Mouse (Mus musculus) hindbrain, embryonic 11.5 days (tissue): Measurements from ENCODE around the gene Mecr. TPM values are rescaled to one million over a fixed set of nuclear protein-coding genes. Genes with fewer than 3 reads are reported as not detected.
A peak's percentile ranks its signal among the peaks of the same experiment; 100 is the strongest.

ENCODE experiments used
- ATAC-seq: fragments of 200-750 bp; cut with Nextera tagmentation; 2 replicates; pipeline ENCODE4 v1.8.0; 2017; ENCODE audit warnings: mild to moderate bottlenecking, moderate TSS enrichment, moderate library complexity; ENCODE audit not compliant: low FRiP score
- DNase-seq: peaks from one replicate; pipeline ENCODE4 v3.0.0-alpha.2; 2015; ENCODE audit warnings: low spot score
- H3K27ac ChIP-seq: fragments of 300-500 bp; sonication (generic); 2 replicates; pipeline ENCODE4 v1.5.1; 2014; ENCODE audit warnings: mild to moderate bottlenecking, low read depth, low read length
- H3K27me3 ChIP-seq: fragments of 300-500 bp; sonication (generic); 2 replicates; pipeline ENCODE4 v1.6.1; 2014; ENCODE audit warnings: mild to moderate bottlenecking, low read length, moderate library complexity, mixed read lengths; ENCODE audit not compliant: control insufficient read depth, insufficient read depth
- H3K36me3 ChIP-seq: fragments of 300-500 bp; sonication (generic); 2 replicates; pipeline ENCODE4 v1.6.1; 2014; ENCODE audit warnings: mild to moderate bottlenecking, low read length, moderate library complexity, mixed read lengths; ENCODE audit not compliant: control insufficient read depth, insufficient read depth
- H3K4me1 ChIP-seq: fragments of 300-500 bp; sonication (generic); replicated peaks from 2 replicates; pipeline ENCODE4 v1.6.1; 2014; ENCODE audit warnings: low read length, mixed read lengths; ENCODE audit not compliant: control insufficient read depth, insufficient read depth
- H3K4me2 ChIP-seq: fragments of 300-500 bp; sonication (generic); replicated peaks from 2 replicates; pipeline ENCODE4 v1.6.1; 2014; ENCODE audit warnings: mild to moderate bottlenecking, low read depth, low read length
- H3K4me3 ChIP-seq: fragments of 300-500 bp; sonication (generic); 2 replicates; pipeline ENCODE4 v1.5.1; 2014; ENCODE audit warnings: low read depth, low read length
- H3K9ac ChIP-seq: fragments of 300-500 bp; sonication (generic); 2 replicates; pipeline ENCODE4 v1.6.1; 2014; ENCODE audit warnings: low read depth, low read length
- H3K9me3 ChIP-seq: fragments of 300-500 bp; sonication (generic); 2 replicates; pipeline ENCODE4 v1.6.1; 2016; ENCODE audit warnings: low read length; ENCODE audit not compliant: control insufficient read depth
- WGBS: fragments of 180-500 bp; shearing (Covaris S2); extraction: QIAGEN DNeasy Blood & Tissue Kit; methylation state at CpG from one replicate; pipeline ENCODE4 v1.1.7; 2014; 5-methylcytosine and 5-hydroxymethylcytosine counted together
- polyA plus RNA-seq: library from polyadenylated mRNA; unstranded; fragments of >200 nt; fragmentation: Nextera tagmentation; extraction: Ambion mirVana; gene quantifications from 2 replicates; pipeline ENCODE4 v1.2.1, GENCODE M21; 2014

Mecr gene
- polyA plus RNA-seq, 1 experiment from 2014 or later = 45.6 TPM

GRCm38 (mm10) chr4:131897109-131897508, 53.8 kb downstream of the Mecr start:
- no peaks in the 10 kb centered on the region for H3K4me1 ChIP-seq
- no peaks in the 10 kb centered on the region for H3K9me3 ChIP-seq
- no peak for ATAC-seq
- H3K27me3 ChIP-seq = no peaks in the 10 kb centered on the region
- no peak overlapping the region for H3K4me2 ChIP-seq
- no peak overlapping the region for H3K27ac ChIP-seq
- H3K36me3 ChIP-seq = peaks cover 34% of the 10 kb centered on the region
- WGBS = 97% methylated on average over 5 of the region's 5 CpGs
- no peak overlapping the region for H3K9ac ChIP-seq
- no peak for DNase-seq
- H3K4me3 ChIP-seq = no peak overlapping the region

- DNase-seq = no peak
- Histone ChIP-seq H3K27me3 (no peaks in the 10 kb centered on the region), H3K36me3 (peaks cover 34% of the 10 kb centered on the region), H3K4me1 (no peaks in the 10 kb centered on the region), H3K9ac (no peak overlapping the region), H3K4me3 (no peak overlapping the region), H3K27ac (no peak overlapping the region), H3K9me3 (no peaks in the 10 kb centered on the region), H3K4me2 (no peak overlapping the region)
- no peak for ATAC-seq
- WGBS = 98% methylated on average over 8 of the region's 8 CpGs
Measured at GRCm38 (mm10) chr4:131897787-131898186, 54.5 kb downstream of the Mecr start.

GRCm38 (mm10) chr4:131898503-131899179, 55.4 kb downstream of the Mecr start:
- Histone ChIP-seq H3K9me3 (no peaks in the 10 kb centered on the region), H3K27me3 (no peaks in the 10 kb centered on the region), H3K4me3 (no peak overlapping the region), H3K9ac (no peak overlapping the region), H3K4me1 (no peaks in the 10 kb centered on the region), H3K36me3 (peaks cover 34% of the 10 kb centered on the region), H3K4me2 (no peak overlapping the region), H3K27ac (no peak overlapping the region)
- DNase-seq (no peak), ATAC-seq (no peak)
- WGBS = 92% methylated on average over 12 of the region's 12 CpGs

- Histone ChIP-seq H3K4me2 (no peak overlapping the region), H3K4me3 (no peak overlapping the region), H3K27ac (no peak overlapping the region), H3K27me3 (no peaks in the 10 kb centered on the region), H3K4me1 (no peaks in the 10 kb centered on the region), H3K36me3 (peaks cover 30% of the 10 kb centered on the region), H3K9me3 (no peaks in the 10 kb centered on the region), H3K9ac (no peak overlapping the region)
- WGBS = 97% methylated on average over 6 of the region's 6 CpGs
- no peak for ATAC-seq
- DNase-seq = no peak
Measured at GRCm38 (mm10) chr4:131899180-131899554, 55.9 kb downstream of the Mecr start.

- H3K9me3 ChIP-seq = no peaks in the 10 kb centered on the region
- ATAC-seq (no peak), DNase-seq (no peak)
- H3K4me2 ChIP-seq = no peak overlapping the region
- no peaks in the 10 kb centered on the region for H3K4me1 ChIP-seq
- no peak overlapping the region for H3K9ac ChIP-seq
- no peak overlapping the region for H3K27ac ChIP-seq
- peaks cover 30% of the 10 kb centered on the region for H3K36me3 ChIP-seq
- WGBS = 92% methylated on average over 15 of the region's 15 CpGs
- H3K4me3 ChIP-seq = no peak overlapping the region
- no peaks in the 10 kb centered on the region for H3K27me3 ChIP-seq
Measured at GRCm38 (mm10) chr4:131901090-131901489, 57.8 kb downstream of the Mecr start.

GRCm38 (mm10) chr4:131904478-131904877, 61.2 kb downstream of the Mecr start:
- Histone ChIP-seq H3K9me3 (no peaks in the 10 kb centered on the region), H3K27me3 (no peaks in the 10 kb centered on the region), H3K9ac (no peak overlapping the region), H3K36me3 (peaks cover 17% of the 10 kb centered on the region), H3K4me3 (no peak overlapping the region), H3K4me1 (no peaks in the 10 kb centered on the region), H3K4me2 (no peak overlapping the region), H3K27ac (no peak overlapping the region)
- 59% methylated on average over 8 of the region's 8 CpGs for WGBS
- ATAC-seq (no peak), DNase-seq (peak; percentile 65)

- Histone ChIP-seq H3K4me1 (peaks cover 9% of the 10 kb centered on the region; the same call in 1 of the 2 replicates), H3K9me3 (no peaks in the 10 kb centered on the region), H3K9ac (no peak overlapping the region), H3K27ac (no peak overlapping the region), H3K27me3 (no peaks in the 10 kb centered on the region), H3K36me3 (peaks cover 5% of the 10 kb centered on the region; the same call in 1 of the 2 replicates), H3K4me3 (no peak overlapping the region), H3K4me2 (no peak overlapping the region)
- WGBS = 83% methylated on average over 6 of the region's 6 CpGs
- DNase-seq = no peak
- no peak for ATAC-seq
Measured at GRCm38 (mm10) chr4:131906423-131906822, 63.2 kb downstream of the Mecr start.

GRCm38 (mm10) chr4:131907912-131908311, 64.6 kb downstream of the Mecr start:
- no peak for ATAC-seq
- no peak overlapping the region for H3K4me2 ChIP-seq
- WGBS = 94% methylated on average over 3 of the region's 3 CpGs

More at GRCm38 (mm10) chr4:131907912-131908311, 64.6 kb downstream of the Mecr start:
- Histone ChIP-seq H3K27me3 (no peaks in the 10 kb centered on the region; the same call in 1 of the 2 replicates), H3K4me1 (peaks cover 9% of the 10 kb centered on the region; the same call in 1 of the 2 replicates), H3K9me3 (no peaks in the 10 kb centered on the region), H3K36me3 (no peaks in the 10 kb centered on the region), H3K27ac (no peak overlapping the region), H3K9ac (no peak overlapping the region), H3K4me3 (no peak overlapping the region)
- DNase-seq = no peak
